Mouse (Mus musculus) G1E (cell line): ENCODE results near the gene Fgfr3.

Source experiments
- CTCF ChIP-seq: IDR thresholded peaks from 2 replicates; pipeline ENCODE4 v1.5.1; 2012; ENCODE audit warnings: low read depth, low read length, inconsistent platforms, mixed read lengths
- GATA1 ChIP-seq: IDR thresholded peaks from 2 replicates; pipeline ENCODE4 v1.6.1; 2012; ENCODE audit warnings: borderline replicate concordance, low read length, inconsistent platforms, mixed read lengths
- GATA2 ChIP-seq: IDR thresholded peaks from 2 replicates; pipeline ENCODE4 v1.6.1; 2012; ENCODE audit warnings: low read depth, low read length, inconsistent platforms, borderline replicate concordance
- POLR2AphosphoS5 ChIP-seq: IDR thresholded peaks from 2 replicates; pipeline ENCODE4 v1.6.1; 2012; ENCODE audit warnings: low read depth, low read length, inconsistent platforms; ENCODE audit not compliant: insufficient replicate concordance
- TAL1 ChIP-seq: conservative IDR thresholded peaks from 2 replicates; pipeline ENCODE4 v1.6.1; 2012; ENCODE audit warnings: low read depth, low read length, inconsistent platforms, mixed read lengths

- TF ChIP-seq CTCF, result no peak
- no peak for TF ChIP-seq GATA2
- no peak for TF ChIP-seq GATA1
- TF ChIP-seq TAL1, result no peak
- TF ChIP-seq POLR2AphosphoS5, result no peak
Observed at GRCm38 (mm10) chr5:33728841-33729240, 7.4 kb downstream of the Fgfr3 start.
